Mouse (Mus musculus) mouse embryonic stem cell (cell line): ENCODE data around the gene Olfr48.

ENCODE experiments used
- in situ Hi-C, 2 experiments: fragments of 300-500 bp; cut with MboI; formaldehyde crosslinking; loops; 1 replicate in 1 of 2; 3 replicates in 1 of 2; pipeline ENCODE4 v1.14.3; 2019 to 2020; ENCODE audit warnings: low sequenced_read_pairs in 2 of 2, low pct_unique_long_range_greater_than_20kb in 1 of 2, mixed read lengths in 1 of 2; ENCODE audit not compliant: unreplicated experiment in 1 of 2

The Olfr48 gene

DNA sequence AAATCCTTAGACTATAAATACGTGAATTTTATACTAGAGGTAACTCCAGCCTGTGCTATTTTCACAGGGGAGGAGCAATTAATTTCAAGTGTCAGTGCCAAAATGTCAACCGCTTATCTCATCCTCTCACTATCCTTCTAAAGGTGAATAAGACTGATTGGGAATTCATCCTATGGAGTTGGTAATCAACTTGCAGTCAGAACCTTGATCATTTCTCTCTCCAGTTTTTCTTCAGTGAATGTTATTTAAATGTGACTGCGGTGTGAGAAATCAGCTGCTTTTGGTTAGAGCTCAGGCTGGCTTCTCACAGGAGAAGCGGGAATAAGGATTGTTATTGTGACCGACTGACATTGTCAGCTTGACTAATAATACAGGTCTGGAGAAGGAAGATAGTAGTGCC lies at the start of gene Olfr48:
Gene Olfr48 (minus strand): TSS at position 101 of the 400 bp plus-strand sequence.
- in situ Hi-C loops: no loop called here

DNA sequence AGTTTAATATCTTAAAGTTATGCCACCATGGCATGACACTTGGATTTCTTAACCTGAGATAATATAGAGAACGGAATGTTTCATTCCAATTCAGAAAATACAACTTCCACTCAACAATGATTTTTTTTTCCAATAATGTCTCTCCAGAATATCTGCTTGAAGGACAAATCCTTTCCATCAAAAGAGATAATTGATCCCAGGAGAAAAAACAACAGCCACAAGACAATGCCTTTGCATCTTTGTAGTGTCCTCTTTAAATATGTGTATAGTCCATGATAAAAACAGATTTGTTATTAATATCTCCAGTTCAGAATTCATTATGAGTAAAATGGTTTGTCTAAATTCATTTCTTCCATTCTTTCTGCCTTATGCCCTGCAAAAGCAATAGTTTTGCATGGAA lies 30.1 kb upstream of the Olfr48 start, which contains the start of gene Olfr1257:
Gene Olfr1257 (plus strand): TSS at position 301 of the 400 bp plus-strand sequence.
- in situ Hi-C loops: no loop called here

DNA sequence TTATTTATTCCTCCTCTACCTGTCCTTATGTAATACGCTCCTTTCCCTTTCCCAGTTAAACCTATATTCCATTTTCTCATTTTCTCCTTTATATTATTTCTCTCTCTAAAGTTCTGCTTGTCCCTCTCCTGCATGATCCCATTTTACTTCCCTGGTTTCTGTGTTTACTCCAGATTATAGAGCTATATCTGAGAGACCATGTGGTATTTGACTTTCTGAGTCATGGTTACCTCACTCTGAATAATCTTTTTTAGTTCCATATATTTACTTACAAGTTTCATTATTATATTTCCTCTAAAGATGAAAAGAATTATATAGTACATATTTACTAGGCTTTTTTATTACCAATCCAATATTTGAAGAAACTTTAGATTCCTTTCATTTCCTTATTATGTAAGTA lies 1.2 kb upstream of the Olfr48 start:
- in situ Hi-C loops: no loop called here

DNA sequence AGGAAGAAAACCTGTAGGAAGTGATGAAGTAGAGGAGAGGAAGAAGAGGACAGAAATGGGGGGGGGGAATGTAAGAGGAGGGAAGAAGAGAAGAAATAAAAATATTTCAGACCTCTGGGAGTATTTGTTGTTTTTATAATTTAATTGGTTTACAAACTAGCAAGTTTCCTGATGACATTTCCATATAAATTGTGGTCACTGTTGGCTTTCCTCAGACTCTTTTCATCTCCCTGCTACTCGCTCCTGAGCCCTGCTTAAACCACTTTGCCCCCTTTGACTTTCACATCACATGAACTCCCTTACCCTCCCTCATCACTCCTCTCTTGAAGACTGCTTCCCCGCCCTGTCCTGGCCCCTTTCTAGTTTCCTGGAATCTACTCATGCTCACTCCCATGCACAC lies 6.5 kb downstream of the Olfr48 start, which contains the start of gene Olfr1256:
Gene Olfr1256 (minus strand): TSS at position 101 of the 400 bp plus-strand sequence.
- in situ Hi-C loops: no loop called here

DNA sequence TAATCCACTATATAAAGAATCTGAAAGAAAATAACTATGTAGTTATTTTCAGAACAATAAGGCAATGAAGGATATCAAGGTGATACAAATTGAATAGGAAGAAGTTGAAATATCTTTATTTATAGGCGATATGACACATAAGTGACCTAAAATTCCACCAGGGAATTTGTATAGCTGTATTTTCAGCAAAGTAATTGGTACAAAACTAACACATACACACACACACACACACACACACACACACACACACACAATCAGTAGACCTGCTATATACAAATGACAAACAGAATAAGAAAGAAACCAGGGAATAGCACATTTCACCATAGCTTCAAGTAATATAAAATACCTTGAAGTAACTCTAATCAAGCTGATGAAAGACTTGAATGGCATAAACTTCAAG lies 27.8 kb downstream of the Olfr48 start:
- in situ Hi-C loops: no loop called here

DNA sequence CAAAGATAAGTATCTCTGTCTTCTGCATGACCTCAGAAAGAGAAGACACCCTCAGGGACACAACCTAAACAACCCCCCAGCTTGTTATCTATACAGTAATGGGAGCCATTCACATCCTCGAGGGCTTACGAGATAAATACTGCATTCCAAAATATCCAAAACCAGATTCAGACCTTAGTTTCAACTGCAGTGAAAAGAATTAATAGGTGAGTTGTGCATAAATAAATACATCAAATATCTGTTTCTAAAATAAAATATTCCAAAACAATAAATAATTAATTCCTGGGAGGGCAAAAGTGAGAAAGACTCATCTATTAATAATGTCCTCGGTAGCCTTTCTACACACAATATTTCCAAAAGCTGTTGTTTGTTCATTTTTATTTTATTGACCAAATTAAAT lies 36.3 kb downstream of the Olfr48 start, which contains the start of gene Olfr1255:
Gene Olfr1255 (plus strand): TSS at position 301 of the 400 bp plus-strand sequence.
- in situ Hi-C loops: no loop called here

DNA sequence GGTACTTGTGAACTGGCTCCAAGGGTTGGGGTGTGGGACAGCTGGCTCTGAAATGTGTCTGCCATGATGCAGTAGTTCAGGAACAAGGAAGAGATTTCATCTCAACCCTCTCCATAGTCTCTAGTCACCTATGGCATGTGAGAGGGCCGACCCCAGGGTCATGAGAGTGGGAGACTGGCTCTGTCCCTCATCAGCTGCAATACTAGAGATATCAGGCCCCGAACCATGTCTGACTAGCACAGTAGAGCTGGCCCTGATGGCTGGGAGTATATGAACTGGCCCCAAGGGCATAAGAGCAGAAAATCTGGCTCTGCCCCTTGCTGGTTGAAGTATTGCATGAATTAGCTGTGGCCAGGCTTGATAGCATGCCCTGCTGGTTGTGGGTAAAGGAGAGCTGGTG lies 37.3 kb downstream of the Olfr48 start:
- in situ Hi-C loops: no loop called here

DNA sequence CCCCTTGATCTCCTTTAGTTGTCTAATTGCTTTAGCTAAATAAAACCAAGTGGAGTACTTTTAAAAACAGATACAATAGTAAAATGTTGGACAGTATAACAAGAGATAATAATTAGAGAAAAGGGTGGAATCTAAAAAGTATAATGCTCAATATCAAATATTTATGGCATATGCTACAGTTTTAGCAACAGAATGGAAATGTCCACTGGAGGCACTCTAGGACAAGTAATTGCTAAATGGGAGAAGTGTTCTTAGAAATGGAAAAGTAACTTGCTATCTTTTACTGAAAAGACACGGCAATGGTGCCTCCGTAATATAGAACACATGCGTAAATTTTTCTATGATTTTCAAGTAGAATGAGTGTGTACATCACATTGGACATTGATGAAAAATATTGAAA lies 48.4 kb downstream of the Olfr48 start:
- in situ Hi-C loops: no loop called here

DNA sequence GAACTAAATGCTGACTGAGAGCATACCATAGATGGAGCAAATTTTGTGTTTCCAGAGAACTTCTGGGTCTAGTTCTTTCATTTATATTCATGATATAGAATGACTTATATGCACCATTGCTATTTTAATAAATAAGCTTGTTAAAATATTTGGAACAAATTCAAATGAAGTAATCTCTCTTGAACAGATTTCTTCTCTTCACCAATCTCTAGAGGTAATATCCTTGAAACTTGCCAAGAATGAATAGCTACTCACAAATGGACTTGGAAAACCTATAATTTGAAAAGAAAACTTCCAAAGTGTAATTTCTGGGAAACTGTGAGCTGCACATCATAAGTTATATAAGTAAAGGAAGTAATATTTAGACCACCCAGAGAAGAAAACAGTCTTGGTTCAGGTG lies 54.5 kb downstream of the Olfr48 start, which contains the start of gene Olfr1254:
Gene Olfr1254 (minus strand): TSS at position 101 of the 400 bp plus-strand sequence.
- in situ Hi-C loops: no loop called here
